Mouse (Mus musculus) kidney, adult 11 months (tissue): ENCODE results near the gene Nfkb1.

Experiments used
- DNase-seq: peaks from one replicate; pipeline ENCODE4 v3.0.0; 2022

The Nfkb1 gene

GRCm38 (mm10) chr3:135665777-135666259 lies 25.5 kb downstream of the Nfkb1 start:
- no peak for DNase-seq

GRCm38 (mm10) chr3:135662139-135662864 lies 29.0 kb downstream of the Nfkb1 start:
- DNase-seq: no peak

GRCm38 (mm10) chr3:135661707-135662106 lies 29.6 kb downstream of the Nfkb1 start:
- DNase-seq: no peak

- no peak for DNase-seq
Observed at GRCm38 (mm10) chr3:135658540-135659097, 32.7 kb downstream of the Nfkb1 start.

- DNase-seq: no peak
Observed at GRCm38 (mm10) chr3:135656156-135656555, 35.2 kb downstream of the Nfkb1 start.

GRCm38 (mm10) chr3:135650773-135651555 lies 40.4 kb downstream of the Nfkb1 start:
- DNase-seq: peak; percentile 13

GRCm38 (mm10) chr3:135649809-135650208 lies 41.5 kb downstream of the Nfkb1 start:
- DNase-seq: no peak

GRCm38 (mm10) chr3:135648501-135648900 lies 42.8 kb downstream of the Nfkb1 start:
- DNase-seq: no peak

GRCm38 (mm10) chr3:135646622-135647021 lies 44.7 kb downstream of the Nfkb1 start:
- no peak for DNase-seq

- no peak for DNase-seq
Observed at GRCm38 (mm10) chr3:135644971-135645370, 46.4 kb downstream of the Nfkb1 start.

GRCm38 (mm10) chr3:135641623-135641915 lies 49.8 kb downstream of the Nfkb1 start:
- DNase-seq: no peak

- no peak for DNase-seq
Observed at GRCm38 (mm10) chr3:135640856-135641622, 50.3 kb downstream of the Nfkb1 start.

- DNase-seq: no peak
Observed at GRCm38 (mm10) chr3:135640203-135640602, 51.1 kb downstream of the Nfkb1 start.

GRCm38 (mm10) chr3:135637592-135637991 lies 53.8 kb downstream of the Nfkb1 start:
- DNase-seq: no peak

GRCm38 (mm10) chr3:135636454-135636853 lies 54.9 kb downstream of the Nfkb1 start:
- no peak for DNase-seq

- no peak for DNase-seq
Observed at GRCm38 (mm10) chr3:135635646-135636434, 55.5 kb downstream of the Nfkb1 start.

GRCm38 (mm10) chr3:135635030-135635429 lies 56.3 kb downstream of the Nfkb1 start:
- DNase-seq: no peak

- no peak for DNase-seq
Observed at GRCm38 (mm10) chr3:135634275-135634674, 57.1 kb downstream of the Nfkb1 start.

GRCm38 (mm10) chr3:135631856-135632255 lies 59.5 kb downstream of the Nfkb1 start:
- no peak for DNase-seq

- DNase-seq: peak; percentile 7
Observed at GRCm38 (mm10) chr3:135631096-135631457, 60.3 kb downstream of the Nfkb1 start.

- DNase-seq: peak; percentile 29
Observed at GRCm38 (mm10) chr3:135630430-135631095, 60.8 kb downstream of the Nfkb1 start.

- DNase-seq: no peak
Observed at GRCm38 (mm10) chr3:135629830-135630355, 61.5 kb downstream of the Nfkb1 start.
